Mouse (Mus musculus): ENCODE measurements around the gene Mier2. TPM values are rescaled to one million over a fixed set of nuclear protein-coding genes. Genes with fewer than 3 reads are reported as not detected.

The Mier2 gene
- polyA plus RNA-seq, 1 experiment: 26.6 TPM

- H3ac ChIP-seq (ENCODE audit: control insufficient read depth, insufficient read length): no peak overlapping the region
- no peak overlapping the region for H3K4me3 ChIP-seq
- H3K27me3 ChIP-seq (ENCODE audit: control insufficient read depth, insufficient read depth, insufficient read length): no peaks in the 10 kb centered on the region
- peaks cover 9% of the 10 kb centered on the region for H3K36me3 ChIP-seq (ENCODE audit: control insufficient read depth, insufficient read depth)
- H3K79me2 ChIP-seq (ENCODE audit: control insufficient read depth, insufficient read depth): peaks cover 3% of the 10 kb centered on the region
- TF ChIP-seq USF1 (IDR thresholded peaks at IDR 0.05; ENCODE audit: low read depth): no peak
- TF ChIP-seq POLR2AphosphoS2 (IDR thresholded peaks at IDR 0.05; ENCODE audit: insufficient read length, low read depth): no peak
- no peak for TF ChIP-seq TCF12 (IDR thresholded peaks at IDR 0.05; ENCODE audit: insufficient read depth, poor library complexity, severe bottlenecking)
- TF ChIP-seq MYOG (IDR thresholded peaks at IDR 0.05; ENCODE audit: control insufficient read depth in 1 of 3, insufficient read depth in 1 of 3, insufficient read length in 2 of 3, low read depth in 2 of 3): no peak
- TF ChIP-seq REST (IDR thresholded peaks at IDR 0.05; ENCODE audit: insufficient read depth, insufficient read length): no peak
- no peak for TF ChIP-seq POLR2A (IDR thresholded peaks at IDR 0.05; ENCODE audit: insufficient read length, low read depth)
- TF ChIP-seq CEBPB (IDR thresholded peaks at IDR 0.05; ENCODE audit: insufficient read depth, poor library complexity, severe bottlenecking): no peak
- no peak for TF ChIP-seq MYOD1 (IDR thresholded peaks at IDR 0.05; ENCODE audit: control insufficient read depth in 1 of 3, insufficient read length in 2 of 3, low read depth in 2 of 3)
- no peak for TF ChIP-seq TCF3 (IDR thresholded peaks at IDR 0.05; ENCODE audit: insufficient read length, low read depth)
- TF ChIP-seq E2F4 (IDR thresholded peaks at IDR 0.05; ENCODE audit: insufficient read depth): no peak
- H3K4me2 ChIP-seq (ENCODE audit: low read depth): no peak overlapping the region
Observed at GRCm38 (mm10) chr10:79547148-79547675, 7.8 kb downstream of the Mier2 start.

GRCm38 (mm10) chr10:79546483-79546882 is 8.5 kb downstream of the Mier2 start:
- TF ChIP-seq REST (IDR thresholded peaks at IDR 0.05; ENCODE audit: insufficient read depth, insufficient read length) (no peak), E2F4 (IDR thresholded peaks at IDR 0.05; ENCODE audit: insufficient read depth) (no peak), TCF12 (IDR thresholded peaks at IDR 0.05; ENCODE audit: insufficient read depth, poor library complexity, severe bottlenecking) (no peak)
- no peaks in the 10 kb centered on the region for H3K27me3 ChIP-seq (ENCODE audit: control insufficient read depth, insufficient read depth, insufficient read length)
- no peak overlapping the region for H3K4me3 ChIP-seq
- peaks cover 9% of the 10 kb centered on the region for H3K36me3 ChIP-seq (ENCODE audit: control insufficient read depth, insufficient read depth)
- H3K79me2 ChIP-seq (ENCODE audit: control insufficient read depth, insufficient read depth): no peaks in the 10 kb centered on the region
- no peak overlapping the region for H3K4me2 ChIP-seq (ENCODE audit: low read depth)
- H3ac ChIP-seq (ENCODE audit: control insufficient read depth, insufficient read length): no peak overlapping the region

- H3K4me2 ChIP-seq (ENCODE audit: low read depth): no peak overlapping the region
- H3K4me3 ChIP-seq: no peak overlapping the region
- H3ac ChIP-seq (ENCODE audit: control insufficient read depth, insufficient read length): no peak overlapping the region
- TF ChIP-seq USF1 (IDR thresholded peaks at IDR 0.05; ENCODE audit: low read depth) (no peak), TCF12 (IDR thresholded peaks at IDR 0.05; ENCODE audit: insufficient read depth, poor library complexity, severe bottlenecking) (no peak), POLR2AphosphoS2 (IDR thresholded peaks at IDR 0.05; ENCODE audit: insufficient read length, low read depth) (no peak), MYOD1 (IDR thresholded peaks at IDR 0.05; ENCODE audit: control insufficient read depth in 1 of 3, insufficient read length in 2 of 3, low read depth in 2 of 3) (no peak), POLR2A (IDR thresholded peaks at IDR 0.05; ENCODE audit: insufficient read length, low read depth) (no peak), MAX (IDR thresholded peaks at IDR 0.05; ENCODE audit: low read depth) (no peak), CEBPB (IDR thresholded peaks at IDR 0.05; ENCODE audit: insufficient read depth, poor library complexity, severe bottlenecking) (no peak), E2F4 (IDR thresholded peaks at IDR 0.05; ENCODE audit: insufficient read depth) (no peak), MYOG (IDR thresholded peaks at IDR 0.05; ENCODE audit: control insufficient read depth in 1 of 3, insufficient read depth in 1 of 3, insufficient read length in 2 of 3, low read depth in 2 of 3) (no peak), REST (IDR thresholded peaks at IDR 0.05; ENCODE audit: insufficient read depth, insufficient read length) (no peak), SRF (IDR thresholded peaks at IDR 0.05; ENCODE audit: control insufficient read depth, insufficient read length, low read depth) (no peak), TCF3 (IDR thresholded peaks at IDR 0.05; ENCODE audit: insufficient read length, low read depth) (no peak)
- no peaks in the 10 kb centered on the region for H3K79me2 ChIP-seq (ENCODE audit: control insufficient read depth, insufficient read depth)
- no peaks in the 10 kb centered on the region for H3K27me3 ChIP-seq (ENCODE audit: control insufficient read depth, insufficient read depth, insufficient read length)
- peaks cover 9% of the 10 kb centered on the region for H3K36me3 ChIP-seq (ENCODE audit: control insufficient read depth, insufficient read depth)
Observed at GRCm38 (mm10) chr10:79545891-79546290, 9.1 kb downstream of the Mier2 start.

GRCm38 (mm10) chr10:79544631-79545030 is 10.4 kb downstream of the Mier2 start:
- Histone ChIP-seq H3K79me2 (ENCODE audit: control insufficient read depth, insufficient read depth) (no peaks in the 10 kb centered on the region), H3K36me3 (ENCODE audit: control insufficient read depth, insufficient read depth) (peaks cover 9% of the 10 kb centered on the region), H3K4me2 (ENCODE audit: low read depth) (no peak overlapping the region), H3K27me3 (ENCODE audit: control insufficient read depth, insufficient read depth, insufficient read length) (no peaks in the 10 kb centered on the region), H3K4me3 (no peak overlapping the region), H3ac (ENCODE audit: control insufficient read depth, insufficient read length) (no peak overlapping the region)
- TF ChIP-seq POLR2AphosphoS2 (IDR thresholded peaks at IDR 0.05; ENCODE audit: insufficient read length, low read depth) (no peak), MYOG (IDR thresholded peaks at IDR 0.05; ENCODE audit: control insufficient read depth in 1 of 3, insufficient read depth in 1 of 3, insufficient read length in 2 of 3, low read depth in 2 of 3) (no peak), USF1 (IDR thresholded peaks at IDR 0.05; ENCODE audit: low read depth) (no peak), TCF3 (IDR thresholded peaks at IDR 0.05; ENCODE audit: insufficient read length, low read depth) (no peak), POLR2A (IDR thresholded peaks at IDR 0.05; ENCODE audit: insufficient read length, low read depth) (no peak)

GRCm38 (mm10) chr10:79543884-79544597 is 11.0 kb downstream of the Mier2 start:
- no peak overlapping the region for H3K4me2 ChIP-seq (ENCODE audit: low read depth)
- TF ChIP-seq TCF12 (IDR thresholded peaks at IDR 0.05; ENCODE audit: insufficient read depth, poor library complexity, severe bottlenecking) (no peak), MYOG (IDR thresholded peaks at IDR 0.05; ENCODE audit: control insufficient read depth in 1 of 3, insufficient read depth in 1 of 3, insufficient read length in 2 of 3, low read depth in 2 of 3) (no peak), SRF (IDR thresholded peaks at IDR 0.05; ENCODE audit: control insufficient read depth, insufficient read length, low read depth) (no peak), MYOD1 (IDR thresholded peaks at IDR 0.05; ENCODE audit: control insufficient read depth in 1 of 3, insufficient read length in 2 of 3, low read depth in 2 of 3) (no peak), CEBPB (IDR thresholded peaks at IDR 0.05; ENCODE audit: insufficient read depth, poor library complexity, severe bottlenecking) (no peak), USF1 (IDR thresholded peaks at IDR 0.05; ENCODE audit: low read depth) (no peak), E2F4 (IDR thresholded peaks at IDR 0.05; ENCODE audit: insufficient read depth) (no peak)
- H3K36me3 ChIP-seq (ENCODE audit: control insufficient read depth, insufficient read depth): peaks cover 9% of the 10 kb centered on the region
- H3ac ChIP-seq (ENCODE audit: control insufficient read depth, insufficient read length): no peak overlapping the region
- no peaks in the 10 kb centered on the region for H3K79me2 ChIP-seq (ENCODE audit: control insufficient read depth, insufficient read depth)
- H3K4me3 ChIP-seq: no peak overlapping the region
- no peaks in the 10 kb centered on the region for H3K27me3 ChIP-seq (ENCODE audit: control insufficient read depth, insufficient read depth, insufficient read length)
